Mouse (Mus musculus) right cerebral cortex, postnatal 14 days (tissue): ENCODE measurements around the gene Dcaf8.
A peak's percentile ranks its signal among the peaks of the same experiment; 100 is the strongest.

Source experiments
- DNase-seq: peaks from one replicate; pipeline ENCODE4 v3.0.0; 2022

Dcaf8 gene

DNA sequence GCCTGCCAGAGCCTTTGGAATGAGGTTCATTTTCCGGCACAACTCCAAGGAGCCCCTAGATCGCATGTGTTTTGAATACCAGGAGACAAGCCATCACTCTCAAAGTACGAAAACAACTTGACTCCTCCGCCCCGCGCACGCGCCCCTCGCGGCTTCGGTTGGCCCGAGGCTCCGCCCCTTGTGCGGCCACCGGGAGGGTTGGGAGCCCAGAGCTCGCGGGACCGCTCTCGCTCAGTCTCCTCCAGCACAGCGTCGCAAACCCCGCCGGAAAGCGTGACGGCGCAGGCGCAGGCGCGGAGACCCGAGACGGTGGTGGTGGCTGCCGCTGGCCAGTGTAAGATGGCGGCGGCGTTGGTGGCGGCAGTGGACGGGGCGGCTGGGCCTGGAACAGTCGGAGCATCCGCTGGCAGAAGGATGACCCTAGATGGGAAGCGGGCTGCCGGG lies at the start of gene Dcaf8:
Dcaf8 (plus strand) TSS at position 250 of the 444 bp plus-strand sequence.
- peak; percentile 96 for DNase-seq

DNA sequence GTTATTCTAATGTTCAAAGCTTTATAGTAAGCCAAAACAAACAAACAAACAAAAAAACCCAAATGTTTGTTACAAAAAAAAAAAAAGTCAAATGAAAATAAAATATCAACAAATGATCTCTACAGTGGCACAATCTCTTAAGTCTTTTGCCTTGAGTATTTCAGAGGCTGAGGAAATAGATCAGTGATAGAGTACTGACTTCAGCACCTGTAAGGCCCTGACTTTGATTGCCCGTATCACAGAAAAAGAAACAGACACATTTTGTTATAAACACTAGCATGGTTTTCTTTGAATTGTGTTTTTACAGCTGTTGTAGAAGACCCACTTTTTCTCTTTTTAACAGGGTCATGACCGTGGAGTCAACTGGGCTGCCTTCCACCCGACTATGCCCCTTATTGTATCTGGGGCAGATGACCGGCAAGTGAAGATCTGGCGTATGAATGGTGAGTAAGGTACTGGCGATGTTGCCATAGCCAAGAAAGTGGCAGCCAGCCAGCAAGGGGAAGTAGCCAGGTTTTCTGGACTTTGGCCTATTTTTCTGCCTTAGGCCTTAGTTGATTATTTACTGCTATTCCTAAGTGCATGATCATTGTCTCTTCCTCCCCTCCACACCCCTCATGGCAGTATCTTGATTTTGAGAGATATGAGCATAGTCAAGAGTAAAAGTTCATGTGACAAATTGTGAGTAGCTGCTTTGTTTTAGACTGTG lies 48.4 kb upstream of the Dcaf8 start:
- DNase-seq, result no peak

- no peak for DNase-seq
These were observed 44.3 kb upstream of the Dcaf8 start for GRCm38 (mm10) chr1:172103619-172104018.

GRCm38 (mm10) chr1:172105101-172105500 lies 42.8 kb upstream of the Dcaf8 start:
- no peak for DNase-seq

DNA sequence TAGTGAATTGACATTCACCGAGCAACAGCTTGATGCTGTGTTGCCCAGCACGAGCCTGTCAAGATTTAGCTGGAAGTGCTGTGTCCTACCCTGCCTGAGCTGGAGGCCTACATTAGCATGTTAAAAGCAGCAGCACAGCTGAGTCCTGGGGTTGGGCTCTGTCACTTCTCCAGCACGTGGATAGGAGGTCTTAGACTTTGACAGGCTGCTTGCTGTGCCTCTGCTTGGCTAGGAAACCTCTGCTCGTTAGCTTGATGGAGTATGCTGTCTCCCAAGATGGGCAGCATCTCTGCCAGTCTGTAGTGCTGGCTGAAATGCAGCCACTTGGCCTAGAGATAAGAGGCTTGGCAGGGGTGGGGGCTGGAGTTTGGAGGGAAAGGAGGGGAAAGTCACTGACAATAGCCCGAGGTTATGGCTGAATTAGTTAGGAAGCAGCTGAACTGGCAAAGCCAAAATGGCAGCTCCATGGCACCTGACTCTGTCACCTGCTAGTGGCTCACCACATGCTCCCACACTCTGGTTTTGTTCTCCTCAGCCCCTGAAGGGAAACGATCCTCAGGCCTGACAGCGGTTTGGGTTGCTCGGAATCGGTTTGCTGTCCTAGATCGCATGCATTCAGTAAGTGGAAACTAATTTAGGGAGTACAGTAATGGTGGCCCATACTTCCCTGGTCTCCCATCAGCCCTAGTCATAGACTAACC lies 40.0 kb upstream of the Dcaf8 start:
- DNase-seq, result no peak

DNA sequence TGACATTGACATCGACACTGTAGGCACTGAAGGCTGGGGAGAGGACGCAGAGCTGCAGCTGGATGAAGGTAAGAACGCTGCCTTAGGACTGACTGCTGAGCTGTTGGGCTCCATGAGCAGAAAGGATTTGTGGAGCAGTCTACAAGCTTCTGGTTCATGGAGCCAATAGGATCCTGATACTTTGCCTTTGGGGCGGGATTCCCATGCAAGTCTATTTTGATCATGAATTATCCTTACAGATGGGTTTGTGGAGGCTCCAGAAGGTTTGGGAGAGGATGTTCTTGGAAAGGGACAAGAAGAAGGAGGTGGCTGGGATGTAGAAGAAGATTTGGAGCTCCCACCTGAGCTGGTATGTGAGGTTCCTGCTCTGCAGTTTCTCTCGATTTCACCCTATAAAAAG lies 30.9 kb upstream of the Dcaf8 start:
- DNase-seq, result no peak

- no peak for DNase-seq
These were observed 28.8 kb upstream of the Dcaf8 start for GRCm38 (mm10) chr1:172119100-172119499.

DNA sequence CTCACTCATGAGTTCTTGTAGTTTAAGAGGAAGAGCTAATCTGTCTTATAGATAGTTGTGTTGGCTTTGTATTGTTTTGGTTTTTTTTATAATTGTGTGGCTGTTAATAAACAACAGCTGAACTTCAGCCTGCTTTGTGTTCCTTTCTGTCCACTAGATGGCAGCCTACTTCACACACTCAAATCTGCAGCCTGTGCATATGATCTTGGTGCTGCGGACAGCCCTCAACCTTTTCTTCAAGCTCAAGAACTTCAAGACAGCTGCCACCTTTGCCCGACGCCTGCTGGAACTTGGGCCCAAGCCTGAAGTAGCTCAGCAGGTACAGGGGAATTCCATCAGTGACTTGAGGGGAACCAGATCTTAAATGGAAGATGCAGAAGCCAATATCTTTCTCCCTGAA lies 28.2 kb upstream of the Dcaf8 start:
- no peak for DNase-seq

- no peak for DNase-seq
These were observed 25.2 kb upstream of the Dcaf8 start for GRCm38 (mm10) chr1:172122671-172123070.

- no peak for DNase-seq
These were observed 23.3 kb upstream of the Dcaf8 start for GRCm38 (mm10) chr1:172124572-172124971.

- DNase-seq, result peak; percentile 74
These were observed 21.2 kb upstream of the Dcaf8 start, which contains the start of gene Pex19 for GRCm38 (mm10) chr1:172126376-172127347. TSS of gene Pex19 (plus strand) at chr1:172126755.

- no peak for DNase-seq
These were observed 20.4 kb upstream of the Dcaf8 start for GRCm38 (mm10) chr1:172127487-172127886.

- DNase-seq, result no peak
These were observed 19.3 kb upstream of the Dcaf8 start for GRCm38 (mm10) chr1:172128563-172128962.

DNA sequence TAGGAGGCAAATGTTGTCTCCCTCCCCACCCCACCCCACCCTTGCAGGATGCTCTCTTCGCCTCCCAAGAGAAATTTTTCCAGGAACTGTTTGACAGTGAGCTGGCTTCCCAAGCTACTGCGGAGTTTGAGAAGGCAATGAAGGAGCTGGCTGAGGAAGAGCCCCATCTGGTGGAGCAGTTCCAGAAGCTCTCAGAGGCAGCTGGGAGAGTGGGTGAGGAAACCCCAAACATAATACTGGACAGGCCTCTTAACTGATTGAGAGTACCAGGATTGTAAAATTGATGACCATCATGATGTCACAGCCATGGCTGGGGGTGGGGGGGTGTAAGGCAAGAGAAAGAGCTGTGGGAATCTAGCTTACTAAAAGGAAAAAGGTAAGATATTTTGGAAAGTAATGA lies 18.8 kb upstream of the Dcaf8 start:
- peak; percentile 49 for DNase-seq

DNA sequence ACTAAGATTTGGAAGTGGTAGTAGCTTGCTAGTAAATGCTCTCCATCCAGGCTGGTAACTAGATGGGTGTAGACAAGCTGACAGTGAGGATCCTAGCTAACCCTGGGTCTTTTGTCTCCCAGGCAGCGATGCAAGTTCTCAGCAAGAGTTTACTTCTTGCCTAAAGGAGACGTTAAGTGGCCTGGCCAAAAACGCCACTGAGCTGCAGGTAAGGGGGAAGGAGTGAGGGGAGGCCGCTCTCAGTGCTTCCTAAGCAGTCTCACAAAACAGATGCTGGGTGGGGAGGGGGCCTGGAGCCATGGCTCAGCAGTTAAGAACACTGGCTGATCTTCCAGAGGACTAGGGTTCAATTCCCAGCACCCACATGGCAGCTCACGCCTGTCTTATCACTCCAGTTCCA lies 18.1 kb upstream of the Dcaf8 start:
- DNase-seq, result no peak

- DNase-seq, result no peak
These were observed 15.6 kb upstream of the Dcaf8 start for GRCm38 (mm10) chr1:172132319-172132718.

- no peak for DNase-seq
These were observed 14.3 kb upstream of the Dcaf8 start for GRCm38 (mm10) chr1:172133535-172133934.

DNA sequence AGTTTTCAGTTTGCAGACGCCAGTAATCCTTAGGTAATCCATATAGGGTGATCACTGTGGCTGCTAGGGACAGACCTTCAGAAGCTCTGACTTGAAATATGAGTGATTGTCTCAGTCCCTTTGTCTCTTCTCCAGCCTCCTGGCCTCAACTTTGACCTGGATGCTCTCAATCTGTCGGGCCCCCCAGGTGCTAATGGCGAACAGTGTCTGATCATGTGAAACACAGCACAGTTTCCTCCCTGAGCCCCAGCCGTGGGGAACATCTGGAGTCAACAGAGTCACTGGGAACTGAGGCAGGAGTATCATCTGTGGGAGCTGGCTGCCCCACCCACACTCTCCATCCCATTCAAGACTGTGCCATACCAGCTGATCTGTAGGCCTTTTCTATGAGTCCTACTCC lies 13.8 kb upstream of the Dcaf8 start:
- DNase-seq, result no peak

DNA sequence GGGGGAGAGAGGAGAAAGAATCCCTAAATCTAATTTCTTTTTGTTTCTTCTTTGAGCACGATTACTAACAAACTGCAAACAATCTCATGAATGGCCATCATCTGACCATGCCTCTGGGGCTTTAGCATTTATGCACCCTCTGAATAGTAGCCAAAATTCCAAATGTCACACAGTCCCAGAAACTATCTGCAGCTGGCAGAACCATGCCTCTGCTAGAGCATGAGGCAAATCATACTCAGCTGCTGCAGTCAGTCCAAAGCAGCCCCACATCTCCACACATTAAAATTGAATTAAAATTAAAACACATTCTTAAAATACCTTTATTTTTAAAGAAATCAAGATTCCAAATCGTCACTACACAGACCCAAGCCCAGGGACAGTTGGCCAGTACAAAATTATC lies 7.7 kb upstream of the Dcaf8 start:
- no peak for DNase-seq

- no peak for DNase-seq
These were observed 7.1 kb upstream of the Dcaf8 start for GRCm38 (mm10) chr1:172140825-172141224.

- no peak for DNase-seq
These were observed 6.4 kb upstream of the Dcaf8 start for GRCm38 (mm10) chr1:172141529-172141928.

DNA sequence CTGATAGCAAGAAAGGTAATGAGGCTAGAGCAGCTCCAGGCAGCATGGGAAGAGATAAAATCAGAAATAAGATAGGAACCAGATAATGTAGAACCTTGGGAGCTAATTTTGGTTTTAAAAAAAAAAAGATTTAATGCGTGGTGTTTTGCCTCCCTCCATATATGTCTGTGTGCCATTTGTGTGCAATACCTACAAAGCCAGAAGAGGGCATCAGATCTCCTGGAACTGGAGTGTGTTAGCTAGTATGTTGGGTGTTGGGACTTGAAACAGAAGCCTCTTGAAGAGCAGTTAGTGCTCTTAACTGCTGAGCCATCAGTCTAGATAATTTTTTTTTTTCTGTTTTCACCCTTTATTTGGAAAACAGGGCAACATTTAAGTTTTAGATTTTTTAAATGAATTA lies 4.3 kb upstream of the Dcaf8 start:
- peak; percentile 36 for DNase-seq

DNA sequence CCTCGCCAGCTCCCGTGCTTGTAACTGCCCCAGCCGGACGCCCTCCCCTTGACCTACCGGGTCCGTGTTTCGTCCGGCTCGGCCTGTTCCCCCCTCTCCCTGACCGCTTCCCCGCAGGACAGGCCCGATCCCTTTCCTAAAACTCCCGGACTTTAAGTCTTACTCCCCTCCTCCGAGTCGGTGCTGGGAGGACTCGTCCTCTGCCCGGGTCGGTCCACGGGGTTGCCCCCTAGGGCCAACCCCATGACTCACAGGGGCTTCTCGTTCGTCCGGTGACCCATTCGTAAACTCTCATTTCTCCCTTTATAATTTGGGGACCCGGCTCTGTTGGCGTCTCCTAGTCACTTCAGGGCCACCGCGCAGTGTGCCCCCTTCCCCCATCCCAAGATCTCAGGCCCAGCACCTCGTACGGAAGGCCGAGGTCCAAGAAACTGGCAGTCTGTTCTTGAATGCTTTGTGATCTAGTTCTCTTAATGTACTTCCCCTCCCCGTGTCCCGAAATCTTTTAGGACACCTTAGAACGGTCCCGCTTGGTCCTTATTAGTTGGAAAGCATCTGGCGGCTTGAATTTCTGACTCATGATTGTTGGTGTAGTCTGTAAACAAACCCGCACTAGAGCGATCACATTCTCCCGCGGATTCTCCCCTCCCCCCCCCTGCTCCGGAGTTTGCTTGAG lies 533 bp downstream of the Dcaf8 start:
- peak; percentile 21 for DNase-seq
